Mouse (Mus musculus) brain, embryonic 14.5 days (tissue): ENCODE data around the gene Zbtb4.

ENCODE experiments used
- CTCF ChIP-seq: fragments of 200-500 bp; IDR thresholded peaks from 2 replicates; pipeline ENCODE4 v1.5.1; 2012; ENCODE audit warnings: inconsistent platforms, mild to moderate bottlenecking, moderate library complexity, borderline replicate concordance; ENCODE audit not compliant: insufficient read depth, insufficient read length; ENCODE audit errors: extremely low read depth
- POLR2A ChIP-seq: fragments of 200-500 bp; IDR thresholded peaks from 2 replicates; pipeline ENCODE4 v1.6.1; 2012; ENCODE audit warnings: mild to moderate bottlenecking, inconsistent platforms, borderline replicate concordance; ENCODE audit not compliant: poor library complexity, insufficient read depth, insufficient read length, severe bottlenecking; ENCODE audit errors: extremely low read depth

GRCm38 (mm10) chr11:69757303-69758089 is 8.2 kb upstream of the Zbtb4 start:
- no peak for TF ChIP-seq POLR2A
- TF ChIP-seq CTCF = no peak
